Mouse (Mus musculus) cerebellum, adult 2 months (tissue): ENCODE results near the gene Bfsp2.

Source experiments
- CTCF ChIP-seq: fragments of 200-500 bp; IDR thresholded peaks from 2 replicates; pipeline ENCODE4 v1.5.1; 2011; ENCODE audit warnings: low read depth, mild to moderate bottlenecking, control low read depth, low read length, moderate library complexity, borderline replicate concordance; ENCODE audit not compliant: insufficient read depth
- POLR2A ChIP-seq: fragments of 200-500 bp; IDR thresholded peaks from 2 replicates; pipeline ENCODE4 v1.6.1; 2011; ENCODE audit warnings: low read length, control low read depth, borderline replicate concordance; ENCODE audit not compliant: insufficient read depth

DNA sequence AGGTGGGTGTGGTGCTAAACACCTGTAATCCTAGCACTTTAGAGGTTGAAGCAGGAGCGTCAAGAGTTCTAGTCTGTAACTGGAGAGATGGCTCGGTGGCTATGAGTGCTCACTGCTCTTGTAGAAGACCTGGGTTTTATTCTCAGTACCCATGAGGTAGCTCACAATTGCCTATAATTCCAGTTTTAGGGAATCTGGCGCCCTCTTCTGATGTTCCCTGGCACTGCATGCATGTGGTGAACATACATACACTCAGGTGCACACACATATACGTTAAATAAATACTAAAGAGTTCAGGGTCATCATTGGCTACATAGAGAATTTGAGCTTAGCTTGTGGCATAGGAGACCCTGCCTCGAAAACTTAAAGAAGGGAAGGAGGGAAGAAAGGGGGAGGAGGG lies 35.6 kb downstream of the Bfsp2 start:
- TF ChIP-seq CTCF (no peak), POLR2A (no peak)
